In the genomic region with DNA sequence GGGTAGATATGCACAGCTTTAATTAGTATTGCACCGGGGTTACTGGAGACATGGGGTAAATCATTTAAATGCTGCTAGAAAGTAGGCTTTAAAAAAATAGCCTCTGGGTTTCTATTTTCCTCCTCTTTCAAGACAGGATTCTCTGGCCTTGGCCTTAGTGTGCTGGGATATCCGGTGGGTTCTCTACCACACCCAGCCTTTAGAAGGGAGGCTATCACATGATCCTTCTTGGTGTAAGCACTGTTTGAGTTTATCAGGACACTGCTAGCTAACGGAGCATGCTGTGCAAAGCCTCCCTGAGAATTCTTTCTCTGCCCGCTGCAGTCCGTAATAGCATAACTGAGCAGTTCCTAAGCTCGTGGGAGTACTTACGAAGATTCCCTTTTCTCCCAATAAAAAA, we compare ENCODE assay signal across 11 mouse cellular contexts.
"Had no signal": no experiment of that assay in that cellular context is flagged by ENCODE, and none has a peak within 500 bp of the region (broad histone marks: within the 10 kb centered on the region; RNA-seq: fewer than 3 reads in every experiment).

No protein-coding gene starts in this region.

- H3K9me3 ChIP-seq: limb, embryonic 15.5 days; liver, embryonic 12.5 days; midbrain, embryonic 13.5 days; neural tube, embryonic 15.5 days had no signal

- H3K27ac ChIP-seq: kidney, postnatal 0 days; limb, embryonic 15.5 days; liver, embryonic 12.5 days; midbrain, embryonic 13.5 days; neural tube, embryonic 15.5 days; stomach, postnatal 0 days had no signal

- H3K4me2 ChIP-seq: limb, embryonic 15.5 days; liver, embryonic 12.5 days; lung, embryonic 14.5 days; midbrain, embryonic 13.5 days; neural tube, embryonic 15.5 days had no signal

- DNase-seq: kidney, adult 9 months; kidney, postnatal 36 days; lung, embryonic 14.5 days; lung, postnatal 14 days; thymus, postnatal 36 days had no signal

- H3K27me3 ChIP-seq: limb, embryonic 15.5 days; midbrain, embryonic 13.5 days; neural tube, embryonic 15.5 days had no signal

- H3K9ac ChIP-seq: limb, embryonic 15.5 days; liver, embryonic 12.5 days; lung, embryonic 14.5 days; midbrain, embryonic 13.5 days; neural tube, embryonic 15.5 days had no signal

- H3K4me3 ChIP-seq: limb, embryonic 15.5 days; liver, embryonic 12.5 days; midbrain, embryonic 13.5 days; neural tube, embryonic 15.5 days had no signal

- ATAC-seq: liver, embryonic 12.5 days; midbrain, embryonic 13.5 days had no signal

- H3K4me1 ChIP-seq: limb, embryonic 15.5 days; liver, embryonic 12.5 days; midbrain, embryonic 13.5 days; neural tube, embryonic 15.5 days had no signal

- H3K36me3 ChIP-seq: limb, embryonic 15.5 days; liver, embryonic 12.5 days; midbrain, embryonic 13.5 days had no signal
